Comparison of ENCODE assay signal across 8 mouse cellular contexts in genomic region chr15:79093083-79093839, GRCm38 (mm10). TPM values are rescaled to one million over a fixed set of nuclear protein-coding genes. Genes with fewer than 3 reads are reported as not detected.
DNase-seq lines count a peak whose midpoint lies in the region; ATAC-seq and TF ChIP-seq lines count a peak whose summit lies in the region.

No protein-coding gene starts in this region.

- H3K4me1 ChIP-seq in liver, postnatal 0 days (ENCODE audit: insufficient read depth) = peaks cover 8% of the 10 kb centered on the region
- peaks cover 25% of the 10 kb centered on the region for H3K4me1 ChIP-seq in intestine, embryonic 14.5 days (replicated peaks; ENCODE audit: control insufficient read depth, insufficient read depth, low read length)
- H3K4me1 ChIP-seq in stomach, embryonic 16.5 days (ENCODE audit: control insufficient read depth, insufficient read depth, low read length) = peaks cover 22% of the 10 kb centered on the region
- H3K4me1 ChIP-seq in thymus, adult 2 months (replicated peaks; ENCODE audit: control insufficient read depth, insufficient read depth, low read length) = no peaks in the 10 kb centered on the region

- 79% methylated on average over 7 of the region's 7 CpGs for WGBS in liver, postnatal 0 days (ENCODE audit: insufficient replicate concordance)
- WGBS in intestine, embryonic 14.5 days = 52% methylated on average over 7 of the region's 7 CpGs
- WGBS in stomach, embryonic 16.5 days = 48% methylated on average over 7 of the region's 7 CpGs
- 92% methylated on average over 7 of the region's 7 CpGs for WGBS in thymus, adult 2 months

- no peak for TF ChIP-seq EP300 in liver, postnatal 0 days (IDR thresholded peaks at IDR 0.05; ENCODE audit: low read depth)

- peaks cover 56% of the 10 kb centered on the region for H3K36me3 ChIP-seq in liver, postnatal 0 days (replicated peaks; ENCODE audit: insufficient read depth, low read length)
- peaks cover 79% of the 10 kb centered on the region for H3K36me3 ChIP-seq in intestine, embryonic 14.5 days (ENCODE audit: control insufficient read depth, insufficient read depth, low read length)
- peaks cover 12% of the 10 kb centered on the region for H3K36me3 ChIP-seq in stomach, embryonic 16.5 days (ENCODE audit: control insufficient read depth, insufficient read depth, low read length)
- H3K36me3 ChIP-seq in thymus, adult 2 months (ENCODE audit: control insufficient read depth, insufficient read depth, low read length) = peaks cover 50% of the 10 kb centered on the region

- DNase-seq in gastrocnemius, adult 2 months = peak; percentile 44
- DNase-seq in gastrocnemius, postnatal 4 days (ENCODE audit: low spot score in 2 of 2) = no peak
- DNase-seq in liver, postnatal 0 days = no peak
- no peak for DNase-seq in liver
- peak; percentile 60 for DNase-seq in intestine, embryonic 14.5 days (ENCODE audit: low spot score)
- DNase-seq in left cerebral cortex, postnatal 4 days = no peak
- no peak for DNase-seq in thymus, adult 2 months

- intact Hi-C loops in gastrocnemius, adult 2 months (cut with DNase I) = loop anchor here (2.0 to 5.0 kb wide), 2 partner anchors 34 to 56 kb away; no protein-coding TSS in a partner anchor
- intact Hi-C loops in left cerebral cortex, postnatal 4 days (cut with DNase I) = no loop called here

- peak; percentile 71 for TF ChIP-seq CTCF in gastrocnemius, adult 2 months (IDR thresholded peaks at IDR 0.05)
- TF ChIP-seq CTCF in liver, postnatal 0 days (IDR thresholded peaks at IDR 0.05; ENCODE audit: low read depth) = peak; percentile 63
- TF ChIP-seq CTCF in thymus, adult 2 months (IDR thresholded peaks at IDR 0.05; ENCODE audit: borderline replicate concordance, control insufficient read depth, extremely low read depth, insufficient read depth, low read length, poor library complexity) = no peak

- 0 out of 2 replicates have a peak overlapping the region, but pooled peaks have one; percentile 12 for H3K27ac ChIP-seq in gastrocnemius, adult 2 months
- no peak overlapping the region for H3K27ac ChIP-seq in liver, postnatal 0 days (ENCODE audit: low read depth)
- H3K27ac ChIP-seq in intestine, embryonic 14.5 days (ENCODE audit: low read depth) = peak overlapping the region; percentile 80
- peak overlapping the region; percentile 82 for H3K27ac ChIP-seq in stomach, embryonic 16.5 days (ENCODE audit: low read length)
- no peak overlapping the region for H3K27ac ChIP-seq in thymus, adult 2 months (ENCODE audit: control insufficient read depth, insufficient read depth, low read length)

- no peak overlapping the region for H3K4me2 ChIP-seq in liver, postnatal 0 days (ENCODE audit: low read depth, low read length)
- no peak overlapping the region for H3K4me2 ChIP-seq in intestine, embryonic 14.5 days (ENCODE audit: low read length)
- H3K4me2 ChIP-seq in stomach, embryonic 16.5 days (ENCODE audit: low read depth, low read length) = no peak overlapping the region

- no peaks in the 10 kb centered on the region for H3K27me3 ChIP-seq in liver, postnatal 0 days (ENCODE audit: insufficient read depth, low read length)
- H3K27me3 ChIP-seq in intestine, embryonic 14.5 days (replicated peaks; ENCODE audit: control insufficient read depth, insufficient read depth, low read length) = no peaks in the 10 kb centered on the region
- no peaks in the 10 kb centered on the region for H3K27me3 ChIP-seq in stomach, embryonic 16.5 days (ENCODE audit: control insufficient read depth, insufficient read depth, low read length)
- no peaks in the 10 kb centered on the region for H3K27me3 ChIP-seq in thymus, adult 2 months (ENCODE audit: control insufficient read depth, insufficient read depth, low read length)

- H3K4me3 ChIP-seq in gastrocnemius, adult 2 months = no peak overlapping the region
- no peak overlapping the region for H3K4me3 ChIP-seq in liver, postnatal 0 days (ENCODE audit: low read depth, low read length)
- no peak overlapping the region for H3K4me3 ChIP-seq in intestine, embryonic 14.5 days (ENCODE audit: low read depth, low read length)
- H3K4me3 ChIP-seq in stomach, embryonic 16.5 days (replicated peaks; ENCODE audit: low read length) = no peak overlapping the region
- H3K4me3 ChIP-seq in thymus, adult 2 months (ENCODE audit: control insufficient read depth, insufficient read depth, low read length) = no peak overlapping the region

- no peak overlapping the region for H3K9ac ChIP-seq in liver, postnatal 0 days (replicated peaks)
- no peak overlapping the region for H3K9ac ChIP-seq in intestine, embryonic 14.5 days (ENCODE audit: low read length)
- H3K9ac ChIP-seq in stomach, embryonic 16.5 days (ENCODE audit: low read length) = 0 out of 2 replicates have a peak overlapping the region, but pooled peaks have one; percentile 2

- ATAC-seq in liver, postnatal 0 days = no peak
- ATAC-seq in intestine, embryonic 14.5 days (replicated peaks; ENCODE audit: low FRiP score, low TSS enrichment, low read depth) = peak; percentile 58
- peak; percentile 74 for ATAC-seq in stomach, embryonic 16.5 days (ENCODE audit: insufficient read depth, low FRiP score)

- no peaks in the 10 kb centered on the region for H3K9me3 ChIP-seq in liver, postnatal 0 days (ENCODE audit: low read length)
- H3K9me3 ChIP-seq in intestine, embryonic 14.5 days (ENCODE audit: control insufficient read depth, low read length) = no peaks in the 10 kb centered on the region
- H3K9me3 ChIP-seq in stomach, embryonic 16.5 days (replicated peaks; ENCODE audit: control insufficient read depth, low read length) = no peaks in the 10 kb centered on the region

- no peak for TF ChIP-seq POLR2A in thymus, adult 2 months (IDR thresholded peaks at IDR 0.05; ENCODE audit: control insufficient read depth, extremely low read depth, insufficient read depth, low read length, poor library complexity)

RNA-seq across cellular contexts. Expression of gene Micall1, which starts 15.4 kb away (rescaled TPM):
- 10 to 100 TPM; 11.2 to 14.5 TPM for total RNA-seq in gastrocnemius, adult 2 months (2021)
- 10 to 100 TPM; 26.5 to 29.4 TPM for total RNA-seq in gastrocnemius, postnatal 4 days (2021)
- polyA plus RNA-seq in liver, postnatal 0 days (2015; fragmentation: Nextera tagmentation; extraction: Ambion mirVana) = 0.92 and 1.3 TPM in 2 replicates
- polyA plus RNA-seq in intestine, embryonic 14.5 days (2014; fragmentation: Nextera tagmentation; extraction: Ambion mirVana) = 9.3 and 9.9 TPM in 2 replicates
- 10.4 and 11.2 TPM in 2 replicates for polyA plus RNA-seq in stomach, embryonic 16.5 days (2015; fragmentation: Nextera tagmentation; extraction: Ambion mirVana)
- total RNA-seq in left cerebral cortex, postnatal 4 days (2021) = 10 to 100 TPM; 61.5 to 66.6 TPM
- 46.1 and 47.3 TPM in 2 replicates for polyA plus RNA-seq in thymus, adult 2 months (2012; rRNA removed)

RNA-seq across cellular contexts. Expression of gene Eif3l, which starts 18.3 kb away (rescaled TPM):
- total RNA-seq in gastrocnemius, adult 2 months (2021) = 10 to 100 TPM; 53.6 to 54.0 TPM
- total RNA-seq in gastrocnemius, postnatal 4 days (2021) = 100 to 1,000 TPM; 106 to 111 TPM
- polyA plus RNA-seq in liver, postnatal 0 days (2015; fragmentation: Nextera tagmentation; extraction: Ambion mirVana) = 70.9 and 76.4 TPM in 2 replicates
- polyA plus RNA-seq in intestine, embryonic 14.5 days (2014; fragmentation: Nextera tagmentation; extraction: Ambion mirVana) = 244 and 264 TPM in 2 replicates
- 208 and 211 TPM in 2 replicates for polyA plus RNA-seq in stomach, embryonic 16.5 days (2015; fragmentation: Nextera tagmentation; extraction: Ambion mirVana)
- total RNA-seq in left cerebral cortex, postnatal 4 days (2021) = 100 to 1,000 TPM; 116 to 122 TPM
- polyA plus RNA-seq in thymus, adult 2 months (2012; rRNA removed) = 205 and 212 TPM in 2 replicates

RNA-seq across cellular contexts. Expression of gene Ankrd54, which starts 30.6 kb away (rescaled TPM):
- 1 to 10 TPM; 4.5 to 5.1 TPM for total RNA-seq in gastrocnemius, adult 2 months (2021)
- 10 to 100 TPM; 11.6 to 13.5 TPM for total RNA-seq in gastrocnemius, postnatal 4 days (2021)
- 21.3 and 22.5 TPM in 2 replicates for polyA plus RNA-seq in liver, postnatal 0 days (2015; fragmentation: Nextera tagmentation; extraction: Ambion mirVana)
- 49.4 and 50.0 TPM in 2 replicates for polyA plus RNA-seq in intestine, embryonic 14.5 days (2014; fragmentation: Nextera tagmentation; extraction: Ambion mirVana)
- 35.7 and 35.8 TPM in 2 replicates for polyA plus RNA-seq in stomach, embryonic 16.5 days (2015; fragmentation: Nextera tagmentation; extraction: Ambion mirVana)
- total RNA-seq in left cerebral cortex, postnatal 4 days (2021) = 10 to 100 TPM; 25.5 to 27.2 TPM
- 171 and 181 TPM in 2 replicates for polyA plus RNA-seq in thymus, adult 2 months (2012; rRNA removed)

RNA-seq across cellular contexts. Expression of gene Polr2f, which starts 47.5 kb away (rescaled TPM):
- total RNA-seq in gastrocnemius, adult 2 months (2021) = 10 to 100 TPM; 61.0 to 87.7 TPM
- total RNA-seq in gastrocnemius, postnatal 4 days (2021) = 10 to 100 TPM; 72.2 to 92.4 TPM
- polyA plus RNA-seq in liver, postnatal 0 days (2015; fragmentation: Nextera tagmentation; extraction: Ambion mirVana) = 129 and 130 TPM in 2 replicates
- 398 and 414 TPM in 2 replicates for polyA plus RNA-seq in intestine, embryonic 14.5 days (2014; fragmentation: Nextera tagmentation; extraction: Ambion mirVana)
- polyA plus RNA-seq in stomach, embryonic 16.5 days (2015; fragmentation: Nextera tagmentation; extraction: Ambion mirVana) = 281 and 302 TPM in 2 replicates
- 100 to 1,000 TPM; 143 to 152 TPM for total RNA-seq in left cerebral cortex, postnatal 4 days (2021)
- polyA plus RNA-seq in thymus, adult 2 months (2012; rRNA removed) = 37.3 and 38.0 TPM in 2 replicates

RNA-seq across cellular contexts. Expression of gene 1700088E04Rik, which starts 47.8 kb away (rescaled TPM):
- total RNA-seq in gastrocnemius, adult 2 months (2021) = 1 to 10 TPM; 1.1 to 1.2 TPM
- total RNA-seq in gastrocnemius, postnatal 4 days (2021) = 1 to 10 TPM in 1 of 2 experiments, under 1 TPM in 1; 0.96 to 1.6 TPM
- 0.72 and 1.2 TPM in 2 replicates for polyA plus RNA-seq in liver, postnatal 0 days (2015; fragmentation: Nextera tagmentation; extraction: Ambion mirVana)
- 7.4 and 8.2 TPM in 2 replicates for polyA plus RNA-seq in intestine, embryonic 14.5 days (2014; fragmentation: Nextera tagmentation; extraction: Ambion mirVana)
- polyA plus RNA-seq in stomach, embryonic 16.5 days (2015; fragmentation: Nextera tagmentation; extraction: Ambion mirVana) = 6.9 and 7.3 TPM in 2 replicates
- total RNA-seq in left cerebral cortex, postnatal 4 days (2021) = 10 to 100 TPM; 12.1 to 13.1 TPM
- 1.3 and 1.8 TPM in 2 replicates for polyA plus RNA-seq in thymus, adult 2 months (2012; rRNA removed)

Comparison
In these comparisons a context has a peak if more than half of its experiments do, and no peak if none do; other contexts are left out.
1. DNase-seq: peak in gastrocnemius, adult 2 months (single experiment) and intestine, embryonic 14.5 days (single experiment); none in gastrocnemius, postnatal 4 days (0 of 2), liver, postnatal 0 days (single experiment), liver (single experiment), left cerebral cortex, postnatal 4 days (single experiment) and thymus, adult 2 months (single experiment).
2. H3K27ac ChIP-seq: peak in gastrocnemius, adult 2 months (single experiment), intestine, embryonic 14.5 days (single experiment) and stomach, embryonic 16.5 days (single experiment); none in liver, postnatal 0 days (single experiment) and thymus, adult 2 months (single experiment).